Mouse (Mus musculus): ENCODE measurements around the gene Ppp3ca. TPM values are rescaled to one million over a fixed set of nuclear protein-coding genes. Genes with fewer than 3 reads are reported as not detected.
A peak's percentile ranks its signal among the peaks of the same experiment; 100 is the strongest.

Gene Ppp3ca
- 30.0 and 36.8 TPM in 2 replicates for polyA plus RNA-seq (2016; fragmentation: Nextera tagmentation; extraction: Ambion mirVana)

DNA sequence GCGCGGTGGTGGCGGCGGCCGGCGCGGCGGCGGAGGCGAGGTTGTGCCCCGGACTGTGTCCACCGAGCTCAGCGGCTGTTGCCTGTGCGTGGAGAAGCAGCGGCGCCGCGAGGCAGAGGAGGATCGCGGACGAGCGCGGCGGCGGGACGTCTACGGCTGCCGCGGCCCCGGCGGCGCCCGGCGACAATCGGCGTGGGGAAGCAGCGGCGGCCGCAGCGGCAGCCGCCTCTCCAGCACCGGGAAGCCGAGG is at the start of gene Ppp3ca:
TSS of gene Ppp3ca (plus strand) at position 15 of the 250 bp plus-strand sequence.
- Histone ChIP-seq H3K27ac (replicated peaks) (peak within 1 kb of the TSS; percentile 94), H3K4me1 (peaks cover 22% of the 10 kb centered on the region), H3K27me3 (ENCODE audit: low read depth, poor library complexity, severe bottlenecking) (no peaks in the 10 kb centered on the region), H3K9me3 (replicated peaks) (no peaks in the 10 kb centered on the region), H3K4me3 (peak within 1 kb of the TSS; percentile 92), H3K36me3 (no peaks in the 10 kb centered on the region)
- WGBS, result under 1% methylated on average over 43 of the region's 43 CpGs
- no peak for DNase-seq (ENCODE audit: low spot score)

DNA sequence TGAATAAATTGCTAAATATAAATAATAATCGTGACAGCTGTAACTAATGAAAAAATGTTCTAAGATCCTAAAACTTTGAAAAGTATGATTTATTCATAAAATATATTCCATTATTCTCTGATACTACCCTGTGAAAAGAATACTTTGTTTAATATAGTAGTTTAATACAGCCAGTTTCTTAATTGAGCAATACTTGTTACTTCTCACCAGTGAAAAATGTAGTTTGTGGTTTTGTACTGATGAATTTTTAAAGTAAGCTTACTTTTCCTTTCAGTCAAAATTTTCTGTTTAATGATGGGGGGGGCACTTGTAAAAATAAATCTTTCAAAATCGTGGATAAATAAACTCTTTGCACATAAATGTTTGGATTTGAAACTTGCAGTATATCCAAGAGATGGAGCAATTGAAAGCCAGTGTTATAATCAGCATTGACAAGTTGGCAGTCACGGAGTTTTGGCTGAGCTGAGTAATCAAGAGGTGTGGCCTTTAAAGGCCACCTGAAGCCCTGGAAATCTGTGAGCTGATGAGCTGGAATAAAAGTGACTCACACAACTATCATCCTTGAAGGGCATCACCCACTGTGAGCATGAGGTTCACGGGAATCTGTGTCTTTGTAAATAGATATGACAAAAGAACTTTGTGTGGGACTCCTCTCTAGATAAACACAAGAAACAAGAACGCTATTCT is 29.2 kb upstream of the Ppp3ca start:
- no peak overlapping the region for H3K27ac ChIP-seq (replicated peaks)
- H3K27me3 ChIP-seq (ENCODE audit: low read depth, poor library complexity, severe bottlenecking), result no peaks in the 10 kb centered on the region
- 82% methylated on average over 5 of the region's 5 CpGs for WGBS
- no peak overlapping the region for H3K4me3 ChIP-seq
- H3K36me3 ChIP-seq, result no peaks in the 10 kb centered on the region
- no peaks in the 10 kb centered on the region for H3K9me3 ChIP-seq (replicated peaks)
- DNase-seq (ENCODE audit: low spot score), result no peak
- H3K4me1 ChIP-seq, result no peaks in the 10 kb centered on the region

DNA sequence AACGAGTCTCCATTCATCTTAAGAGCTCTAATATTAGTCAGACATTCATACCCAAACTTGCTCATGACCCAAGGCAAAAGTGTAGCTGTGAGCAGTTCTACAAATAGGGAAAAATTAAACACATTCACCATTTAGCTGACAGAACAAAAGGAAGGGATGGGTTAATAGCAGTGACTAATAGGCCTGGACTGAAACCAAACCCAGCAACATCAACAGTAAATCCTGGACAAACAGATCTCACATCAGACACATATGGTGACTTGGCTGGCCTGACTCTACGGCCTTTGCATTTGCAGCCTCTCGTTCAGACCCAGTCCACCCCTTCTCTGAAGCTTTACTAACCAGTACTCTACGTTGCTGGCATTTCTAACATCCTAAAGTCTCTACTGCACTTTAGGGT is 19.0 kb upstream of the Ppp3ca start:
- Histone ChIP-seq H3K4me3 (no peak overlapping the region), H3K4me1 (peaks cover 18% of the 10 kb centered on the region), H3K36me3 (no peaks in the 10 kb centered on the region), H3K27me3 (ENCODE audit: low read depth, poor library complexity, severe bottlenecking) (no peaks in the 10 kb centered on the region), H3K27ac (replicated peaks) (no peak overlapping the region), H3K9me3 (replicated peaks) (no peaks in the 10 kb centered on the region)
- DNase-seq (ENCODE audit: low spot score), result no peak
- 63% methylated on average over 4 of the region's 4 CpGs for WGBS

DNA sequence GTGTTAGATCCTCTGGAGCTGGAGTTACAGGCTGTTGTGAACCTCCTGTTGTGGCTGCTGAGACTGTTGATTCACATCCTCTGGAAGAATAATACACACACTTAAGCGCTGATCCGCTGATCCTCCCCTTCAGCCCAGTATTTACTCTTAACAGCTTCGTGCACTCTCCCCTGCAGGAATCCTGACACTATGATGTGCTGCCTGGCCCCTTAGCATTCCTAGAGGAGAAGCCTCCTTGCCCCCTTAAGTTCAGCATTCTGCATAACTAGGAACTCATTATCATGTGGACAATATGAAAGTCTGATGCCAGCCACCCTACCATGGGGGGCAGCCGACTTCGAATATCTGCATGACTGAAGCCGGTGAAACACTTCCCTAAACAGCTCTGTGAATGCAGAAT is 18.4 kb upstream of the Ppp3ca start:
- no peak for DNase-seq (ENCODE audit: low spot score)
- Histone ChIP-seq H3K27ac (replicated peaks) (no peak overlapping the region), H3K27me3 (ENCODE audit: low read depth, poor library complexity, severe bottlenecking) (no peaks in the 10 kb centered on the region), H3K9me3 (replicated peaks) (no peaks in the 10 kb centered on the region), H3K4me3 (no peak overlapping the region), H3K36me3 (no peaks in the 10 kb centered on the region), H3K4me1 (peaks cover 18% of the 10 kb centered on the region)
- WGBS, result 15% methylated on average over 6 of the region's 6 CpGs

DNA sequence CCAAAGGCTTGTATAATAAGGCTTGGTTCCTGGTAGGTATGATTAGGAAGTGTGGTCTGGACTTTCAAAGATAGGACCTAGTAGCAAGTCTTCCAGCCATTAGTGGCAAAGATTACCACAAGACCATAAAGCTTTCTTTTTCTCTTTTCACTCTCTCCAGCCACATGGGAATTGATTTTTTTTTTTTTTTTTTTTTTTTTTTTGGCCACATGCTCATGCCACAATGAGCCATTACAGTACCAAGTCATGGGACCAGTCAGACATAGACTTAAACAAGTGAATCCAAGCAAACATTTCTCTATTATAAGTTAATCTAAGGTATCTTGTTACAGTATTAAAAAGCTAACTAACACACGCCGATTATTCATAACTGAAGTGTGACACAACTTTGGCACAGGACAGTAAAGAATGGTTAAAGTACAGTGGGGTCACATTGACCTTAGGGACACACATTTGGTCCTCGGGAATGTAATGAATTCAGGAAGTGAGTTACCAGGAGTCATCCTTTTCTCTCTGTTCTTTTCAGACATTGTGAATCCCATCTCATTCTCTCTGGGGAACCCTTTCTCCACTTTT is 13.4 kb upstream of the Ppp3ca start:
- no peak for DNase-seq (ENCODE audit: low spot score)
- 84% methylated on average over 3 of the region's 3 CpGs for WGBS
- Histone ChIP-seq H3K4me3 (no peak overlapping the region), H3K9me3 (replicated peaks) (no peaks in the 10 kb centered on the region), H3K36me3 (no peaks in the 10 kb centered on the region), H3K27me3 (ENCODE audit: low read depth, poor library complexity, severe bottlenecking) (no peaks in the 10 kb centered on the region), H3K4me1 (peaks cover 17% of the 10 kb centered on the region), H3K27ac (replicated peaks) (no peak overlapping the region)

DNA sequence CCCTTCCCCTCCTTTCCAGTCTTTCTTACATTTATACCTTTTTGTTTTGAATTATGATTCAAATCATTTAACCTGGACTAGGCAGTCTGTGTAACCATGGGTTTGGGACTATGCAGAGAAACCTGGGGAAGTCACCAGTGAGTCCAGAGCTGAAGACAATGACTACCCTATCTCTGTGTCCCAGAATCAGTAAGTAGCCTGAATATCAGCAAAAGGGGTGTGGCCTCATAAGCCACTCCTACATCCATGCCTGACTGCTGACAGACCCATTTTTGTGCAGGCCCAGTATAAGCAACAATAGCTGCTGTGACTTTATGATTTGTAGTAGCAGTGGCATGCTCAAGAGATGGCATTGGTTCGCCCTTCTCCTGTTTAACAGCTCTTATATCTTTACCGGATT is 11.2 kb upstream of the Ppp3ca start:
- Histone ChIP-seq H3K27me3 (ENCODE audit: low read depth, poor library complexity, severe bottlenecking) (no peaks in the 10 kb centered on the region), H3K4me3 (no peak overlapping the region), H3K4me1 (peaks cover 15% of the 10 kb centered on the region), H3K9me3 (replicated peaks) (peaks cover 4% of the 10 kb centered on the region; the same call in 1 of the 2 replicates), H3K27ac (replicated peaks) (no peak overlapping the region), H3K36me3 (no peaks in the 10 kb centered on the region)
- 91% methylated on average over 2 of the region's 2 CpGs for WGBS
- DNase-seq (ENCODE audit: low spot score), result no peak

DNA sequence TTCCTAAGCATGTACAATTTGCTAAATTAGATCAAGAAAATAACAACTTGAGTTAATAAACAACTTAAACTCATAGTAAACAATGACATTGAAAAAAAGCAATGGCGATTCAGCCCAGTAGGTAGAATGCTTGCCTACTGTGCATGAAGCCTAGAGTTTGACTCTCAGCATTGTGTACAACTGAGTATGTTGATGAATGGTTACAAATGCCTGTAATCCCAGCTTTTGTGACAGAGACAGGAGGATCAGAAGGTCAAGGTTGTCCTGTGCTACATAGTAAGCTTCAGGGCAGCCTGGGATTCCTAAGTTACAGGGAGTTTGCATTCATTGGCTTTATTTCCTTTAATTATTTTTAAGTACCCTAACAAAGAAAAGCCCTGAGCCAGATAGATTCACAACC is 4.8 kb upstream of the Ppp3ca start:
- Histone ChIP-seq H3K9me3 (replicated peaks) (peaks cover 9% of the 10 kb centered on the region; the same call in 1 of the 2 replicates), H3K4me3 (no peak overlapping the region), H3K36me3 (no peaks in the 10 kb centered on the region), H3K4me1 (peaks cover 15% of the 10 kb centered on the region), H3K27me3 (ENCODE audit: low read depth, poor library complexity, severe bottlenecking) (no peaks in the 10 kb centered on the region), H3K27ac (replicated peaks) (no peak overlapping the region)
- WGBS, result 74% methylated on average over 1 of the region's 1 CpGs
- no peak for DNase-seq (ENCODE audit: low spot score)

DNA sequence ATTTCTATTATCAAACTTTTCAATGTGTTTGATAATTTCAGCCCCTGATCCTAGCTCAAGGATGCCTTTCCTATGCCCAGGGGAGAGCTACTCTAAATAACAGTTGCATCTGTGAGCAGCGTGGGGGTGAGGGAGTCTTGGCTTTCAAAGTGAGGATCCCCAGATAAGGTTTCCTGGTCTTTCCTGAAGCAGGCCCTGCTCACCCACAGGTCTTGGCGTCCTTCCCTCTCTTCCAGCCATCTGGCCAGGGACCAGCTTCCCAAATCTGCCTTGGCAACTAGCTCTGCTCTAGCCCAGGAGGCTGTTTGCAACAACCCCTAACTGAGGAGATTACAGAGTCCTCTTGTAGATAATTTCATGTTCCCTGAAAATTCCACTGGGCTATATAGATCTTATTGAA is 1.9 kb upstream of the Ppp3ca start:
- Histone ChIP-seq H3K4me1 (peaks cover 22% of the 10 kb centered on the region), H3K27me3 (ENCODE audit: low read depth, poor library complexity, severe bottlenecking) (no peaks in the 10 kb centered on the region), H3K9me3 (replicated peaks) (peaks cover 9% of the 10 kb centered on the region; the same call in 1 of the 2 replicates), H3K27ac (replicated peaks) (no peak overlapping the region), H3K36me3 (no peaks in the 10 kb centered on the region), H3K4me3 (no peak overlapping the region)
- no peak for DNase-seq (ENCODE audit: low spot score)
- WGBS, result 83% methylated on average over 2 of the region's 2 CpGs

DNA sequence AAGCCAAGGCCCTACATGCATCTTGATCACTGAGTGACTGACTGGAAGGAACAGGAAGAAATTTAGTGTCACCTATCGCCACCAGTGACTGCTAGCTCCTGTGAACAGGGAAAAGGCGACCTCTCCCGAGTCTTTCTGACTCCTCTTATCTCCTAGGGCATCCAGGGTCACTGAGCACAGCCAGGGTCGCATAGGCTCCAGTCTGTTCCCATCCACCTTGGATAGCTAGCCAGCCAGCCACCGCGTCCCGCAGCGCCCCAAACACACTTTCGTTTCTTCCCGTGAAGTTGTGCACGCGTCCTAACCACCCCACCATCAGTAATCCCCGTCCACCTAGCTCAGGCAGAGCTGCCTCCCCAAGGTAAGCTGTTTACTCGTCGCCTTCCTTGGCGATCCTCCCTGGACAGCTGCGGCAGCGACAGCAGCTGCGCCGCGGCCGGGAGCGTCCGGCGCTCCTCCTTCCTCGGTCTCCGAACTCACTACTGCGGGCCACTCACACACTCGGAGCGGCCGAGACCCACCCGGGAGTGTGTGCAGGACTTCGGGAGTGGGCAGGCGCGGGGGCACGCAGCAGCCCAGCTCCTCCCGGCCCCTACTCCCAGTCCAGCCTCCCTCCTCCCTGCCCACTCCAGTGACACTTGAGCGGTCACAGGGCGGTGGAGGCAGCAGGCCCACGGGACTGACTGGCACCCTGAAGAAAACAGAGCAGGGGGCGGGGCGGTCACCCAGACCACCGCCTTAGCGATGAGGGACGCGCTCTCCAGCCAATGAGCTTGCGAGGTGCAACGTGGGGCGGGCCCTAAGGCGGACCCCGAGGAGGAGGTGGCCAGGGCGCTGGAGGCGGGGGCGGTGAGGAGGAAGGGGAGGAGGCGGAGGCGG is 454 bp upstream of the Ppp3ca start:
- Histone ChIP-seq H3K4me1 (peaks cover 22% of the 10 kb centered on the region), H3K9me3 (replicated peaks) (no peaks in the 10 kb centered on the region), H3K4me3 (peak overlapping the region; percentile 92), H3K27ac (replicated peaks) (peak overlapping the region; percentile 94), H3K27me3 (ENCODE audit: low read depth, poor library complexity, severe bottlenecking) (no peaks in the 10 kb centered on the region), H3K36me3 (no peaks in the 10 kb centered on the region)
- under 1% methylated on average over 56 of the region's 56 CpGs for WGBS
- peak; percentile 99 for DNase-seq (ENCODE audit: low spot score)

DNA sequence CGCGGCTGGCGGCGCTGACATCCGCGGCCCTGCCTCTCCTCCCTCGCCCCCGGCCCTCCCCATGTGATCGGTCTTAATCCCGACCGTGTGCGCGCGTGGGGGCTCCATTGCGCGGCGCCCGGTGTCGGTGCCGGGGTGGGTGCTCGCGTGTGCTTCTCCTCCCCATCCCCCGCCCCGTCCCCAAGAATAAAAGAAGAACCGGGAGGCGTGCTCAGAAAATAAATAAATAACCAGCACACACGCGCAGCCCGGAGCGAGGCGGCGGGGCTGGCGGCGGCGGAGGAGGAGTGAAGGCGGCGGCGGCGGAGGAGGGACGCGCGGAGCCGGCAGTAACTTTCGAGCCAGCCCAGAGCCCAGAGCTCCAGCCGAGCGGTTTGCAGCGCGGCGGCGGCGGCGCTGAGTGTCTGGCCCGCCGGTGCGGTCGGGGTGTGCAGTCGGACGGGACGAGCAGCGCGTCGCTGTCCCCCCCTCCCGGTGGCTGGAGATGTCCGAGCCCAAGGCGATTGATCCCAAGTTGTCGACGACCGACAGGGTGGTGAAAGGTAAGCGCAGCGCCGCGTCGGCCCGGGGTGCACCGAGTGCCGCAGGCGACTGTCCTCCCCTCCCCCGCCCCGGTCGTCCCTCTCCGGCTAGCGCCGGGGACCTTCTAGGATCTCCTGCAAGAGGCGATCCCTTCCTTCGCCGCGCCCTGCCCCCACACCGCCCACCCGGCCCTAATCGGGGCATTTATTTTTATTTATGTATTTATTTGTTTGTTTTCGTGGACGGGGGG is 622 bp downstream of the Ppp3ca start:
- peak overlapping the region; percentile 92 for H3K4me3 ChIP-seq
- peak; percentile 75 for DNase-seq (ENCODE audit: low spot score)
- H3K27ac ChIP-seq (replicated peaks), result peak overlapping the region; percentile 94
- WGBS, result under 1% methylated on average over 90 of the region's 92 CpGs
- H3K27me3 ChIP-seq (ENCODE audit: low read depth, poor library complexity, severe bottlenecking), result no peaks in the 10 kb centered on the region
- peaks cover 22% of the 10 kb centered on the region for H3K4me1 ChIP-seq
- H3K36me3 ChIP-seq, result no peaks in the 10 kb centered on the region
- H3K9me3 ChIP-seq (replicated peaks), result no peaks in the 10 kb centered on the region

DNA sequence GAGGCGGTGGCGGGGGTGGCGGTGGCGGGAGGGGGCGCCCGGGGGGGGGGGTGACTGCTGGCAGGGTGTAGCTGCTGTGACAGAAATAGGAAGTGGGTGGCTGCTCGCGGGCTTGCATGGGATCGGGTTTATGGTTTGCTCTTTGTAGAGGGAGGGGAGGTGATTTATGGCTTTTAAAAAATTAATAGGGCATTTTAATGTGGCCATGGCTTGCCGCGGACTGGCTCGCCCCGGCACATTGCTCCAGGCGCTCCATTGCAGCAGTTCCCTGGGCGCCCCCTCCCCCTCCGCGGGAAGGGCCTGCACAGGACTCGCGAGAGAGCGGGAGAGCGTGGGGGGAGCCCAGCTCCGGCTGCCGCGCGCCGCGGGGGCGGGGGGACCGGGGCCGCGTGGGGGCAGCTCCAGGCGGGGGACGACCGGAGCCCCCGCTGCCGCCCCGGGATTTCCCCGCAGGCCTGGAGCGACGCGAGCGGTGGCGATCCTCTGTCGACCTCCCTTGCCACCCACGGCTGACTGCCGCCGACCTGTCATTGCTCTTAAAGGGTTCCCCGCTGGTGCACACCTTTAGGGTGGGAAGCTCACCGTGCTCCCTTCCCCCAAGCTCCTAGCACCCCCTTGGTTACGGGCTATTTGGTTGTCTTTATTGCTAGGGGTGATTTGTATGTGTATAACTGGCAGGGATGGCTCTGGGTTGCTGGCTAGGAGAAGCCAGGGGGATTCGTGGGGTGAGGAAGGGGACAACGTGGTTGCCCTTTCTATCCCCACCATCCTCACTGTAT is 1.4 kb downstream of the Ppp3ca start:
- whole genome bisulfite sequencing, result under 1% methylated on average over 46 of the region's 52 CpGs
- no peaks in the 10 kb centered on the region for H3K27me3 ChIP-seq (ENCODE audit: low read depth, poor library complexity, severe bottlenecking)
- peaks cover 22% of the 10 kb centered on the region for H3K4me1 ChIP-seq
- no peaks in the 10 kb centered on the region for H3K9me3 ChIP-seq (replicated peaks)
- DNase-seq (ENCODE audit: low spot score), result peak; percentile 78
- no peaks in the 10 kb centered on the region for H3K36me3 ChIP-seq
- H3K4me3 ChIP-seq, result peak overlapping the region; percentile 92
- peak overlapping the region; percentile 94 for H3K27ac ChIP-seq (replicated peaks)

DNA sequence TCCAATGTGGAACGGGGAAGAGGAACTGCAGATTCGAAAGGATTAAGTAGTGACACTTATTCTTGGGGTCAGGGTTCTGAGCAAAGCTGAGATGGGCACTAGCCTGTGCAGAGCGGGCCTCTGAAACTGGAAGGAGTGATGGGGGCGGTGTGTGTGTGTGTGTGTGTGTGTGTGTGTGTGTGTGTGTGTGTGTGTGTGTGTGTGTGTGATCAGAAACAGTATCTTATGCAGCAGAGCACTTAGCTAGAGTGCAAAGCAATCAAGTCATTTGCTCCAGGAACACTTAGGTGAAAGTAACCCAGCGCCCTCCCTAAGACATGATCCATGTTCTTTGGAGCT is 2.0 kb downstream of the Ppp3ca start:
- WGBS, result 13% methylated on average over 5 of the region's 5 CpGs
- no peaks in the 10 kb centered on the region for H3K27me3 ChIP-seq (ENCODE audit: low read depth, poor library complexity, severe bottlenecking)
- no peak for DNase-seq (ENCODE audit: low spot score)
- peaks cover 22% of the 10 kb centered on the region for H3K4me1 ChIP-seq
- H3K4me3 ChIP-seq, result peak overlapping the region; percentile 92
- H3K36me3 ChIP-seq, result no peaks in the 10 kb centered on the region
- H3K9me3 ChIP-seq (replicated peaks), result no peaks in the 10 kb centered on the region
- peak overlapping the region; percentile 94 for H3K27ac ChIP-seq (replicated peaks)
